Mouse (Mus musculus): Measurements from ENCODE around the gene Tfeb. TPM values are rescaled to one million over a fixed set of nuclear protein-coding genes. Genes with fewer than 3 reads are reported as not detected.

The Tfeb gene
- polyA plus RNA-seq, 1 experiment from 2014 or later = 5.6 TPM

DNA sequence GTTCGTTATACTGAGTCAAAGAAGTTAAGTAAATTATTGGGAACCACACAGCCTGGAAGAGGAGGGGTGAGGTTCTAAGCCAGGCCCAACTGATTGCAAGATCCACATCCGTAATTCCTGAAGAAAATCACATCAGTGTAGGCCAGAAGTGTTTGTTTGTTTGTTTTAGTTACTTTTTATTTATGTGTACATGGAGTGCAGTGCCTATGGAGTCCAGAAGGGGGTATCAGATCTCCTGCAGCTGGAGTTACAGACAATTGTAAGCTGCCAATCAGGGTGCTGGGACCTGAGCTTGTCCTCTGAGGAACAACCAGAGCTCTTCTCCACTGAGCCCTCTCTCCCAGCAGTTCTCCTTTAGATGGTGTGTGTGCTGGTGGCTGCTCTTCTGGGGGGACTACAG, 3.4 kb downstream of the Tfeb start:
- peaks cover 5% of the 10 kb centered on the region; the same call in 1 of the 2 replicates for H3K27me3 ChIP-seq (ENCODE audit: control insufficient read depth, insufficient read depth, low read length)
- H3K4me3 ChIP-seq (ENCODE audit: low read depth, low read length) = no peak overlapping the region
- no peak overlapping the region for H3K4me2 ChIP-seq (ENCODE audit: low read depth, severe bottlenecking)
- no peaks in the 10 kb centered on the region for H3K36me3 ChIP-seq (ENCODE audit: control insufficient read depth, insufficient read depth, low read length)
- DNase-seq (ENCODE audit: low spot score) (no peak), ATAC-seq (ENCODE audit: insufficient number of reproducible peaks, low FRiP score, low TSS enrichment, low read depth) (no peak)
- WGBS = 48% methylated on average over 2 of the region's 2 CpGs
- H3K9me3 ChIP-seq (ENCODE audit: control insufficient read depth, low read length) = no peaks in the 10 kb centered on the region
- H3K4me1 ChIP-seq (ENCODE audit: control insufficient read depth, insufficient read depth, low read length) = peaks cover 20% of the 10 kb centered on the region
- H3K9ac ChIP-seq (ENCODE audit: low read length) = no peak overlapping the region
- H3K27ac ChIP-seq (replicated peaks; ENCODE audit: low read depth, low read length) = no peak overlapping the region

DNA sequence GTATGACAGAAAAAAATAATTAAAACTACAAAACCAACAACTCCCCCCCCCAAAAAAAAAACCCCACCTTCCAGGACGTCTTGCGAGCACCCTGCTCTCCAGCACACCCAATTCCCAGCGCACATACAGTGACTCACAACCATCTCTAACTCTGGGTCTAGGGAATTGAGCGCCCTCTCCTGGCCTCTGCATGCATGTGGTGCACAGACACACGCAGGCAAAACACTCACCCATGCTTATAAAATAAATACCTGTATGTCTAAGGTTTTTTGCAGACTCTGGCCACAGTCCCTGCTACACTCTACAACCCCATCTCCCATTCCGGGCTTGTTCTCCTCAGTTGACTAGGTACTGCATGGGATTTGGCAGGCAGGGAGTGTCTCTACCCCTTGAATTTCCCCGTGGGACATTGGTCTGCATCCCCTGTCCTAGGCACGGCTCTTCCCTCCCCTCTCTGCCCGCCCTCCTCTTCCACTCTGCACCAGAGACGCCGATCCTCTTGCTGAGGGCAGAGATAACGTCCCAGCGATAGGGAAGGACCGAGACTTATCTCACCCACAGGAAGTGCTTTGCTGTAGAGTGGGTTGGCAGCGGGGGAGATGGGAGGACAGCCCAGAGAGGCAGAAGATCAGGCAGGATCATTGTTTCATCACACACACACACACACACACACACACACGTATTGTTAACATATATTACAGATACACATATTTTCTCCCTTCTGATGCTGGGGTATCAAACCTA, 6.3 kb downstream of the Tfeb start:
- H3K9ac ChIP-seq (ENCODE audit: low read length) = no peak overlapping the region
- H3K4me1 ChIP-seq (ENCODE audit: control insufficient read depth, insufficient read depth, low read length) = peaks cover 15% of the 10 kb centered on the region
- no peak overlapping the region for H3K4me2 ChIP-seq (ENCODE audit: low read depth, severe bottlenecking)
- H3K4me3 ChIP-seq (ENCODE audit: low read depth, low read length) = no peak overlapping the region
- no peak overlapping the region for H3K27ac ChIP-seq (replicated peaks; ENCODE audit: low read depth, low read length)
- H3K9me3 ChIP-seq (ENCODE audit: control insufficient read depth, low read length) = no peaks in the 10 kb centered on the region
- H3K36me3 ChIP-seq (ENCODE audit: control insufficient read depth, insufficient read depth, low read length) = no peaks in the 10 kb centered on the region
- ATAC-seq (ENCODE audit: insufficient number of reproducible peaks, low FRiP score, low TSS enrichment, low read depth) = no peak
- peak; percentile 33 for DNase-seq (ENCODE audit: low spot score)
- H3K27me3 ChIP-seq (ENCODE audit: control insufficient read depth, insufficient read depth, low read length) = peaks cover 3% of the 10 kb centered on the region; the same call in 1 of the 2 replicates
- 42% methylated on average over 16 of the region's 16 CpGs for WGBS

DNA sequence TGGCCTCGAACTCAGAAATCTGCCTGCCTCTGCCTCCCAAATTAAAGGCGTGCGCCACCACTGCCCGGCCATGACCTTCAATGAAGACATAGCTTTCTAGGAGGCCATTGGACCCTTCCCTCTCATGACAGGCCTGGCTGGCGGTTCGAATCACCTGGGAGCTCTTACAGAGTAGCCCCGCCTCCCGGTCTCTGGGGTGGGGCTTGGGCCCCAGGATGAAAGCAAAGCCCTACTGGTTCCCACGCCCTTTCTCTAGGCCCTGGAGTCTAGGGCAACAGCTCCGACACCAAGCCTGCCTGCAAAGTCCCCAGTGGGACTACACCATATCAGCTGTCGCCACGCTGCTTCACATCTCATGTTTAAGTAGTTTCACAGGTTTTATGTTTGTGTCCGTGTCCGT, 7.3 kb downstream of the Tfeb start:
- ATAC-seq (ENCODE audit: insufficient number of reproducible peaks, low FRiP score, low TSS enrichment, low read depth) = no peak
- H3K4me3 ChIP-seq (ENCODE audit: low read depth, low read length) = no peak overlapping the region
- no peak overlapping the region for H3K4me2 ChIP-seq (ENCODE audit: low read depth, severe bottlenecking)
- no peak overlapping the region for H3K9ac ChIP-seq (ENCODE audit: low read length)
- WGBS = 96% methylated on average over 14 of the region's 14 CpGs
- H3K36me3 ChIP-seq (ENCODE audit: control insufficient read depth, insufficient read depth, low read length) = no peaks in the 10 kb centered on the region
- no peak overlapping the region for H3K27ac ChIP-seq (replicated peaks; ENCODE audit: low read depth, low read length)
- H3K4me1 ChIP-seq (ENCODE audit: control insufficient read depth, insufficient read depth, low read length) = peaks cover 10% of the 10 kb centered on the region
- DNase-seq (ENCODE audit: low spot score) = no peak
- no peaks in the 10 kb centered on the region for H3K9me3 ChIP-seq (ENCODE audit: control insufficient read depth, low read length)
- peaks cover 2% of the 10 kb centered on the region; the same call in 1 of the 2 replicates for H3K27me3 ChIP-seq (ENCODE audit: control insufficient read depth, insufficient read depth, low read length)

DNA sequence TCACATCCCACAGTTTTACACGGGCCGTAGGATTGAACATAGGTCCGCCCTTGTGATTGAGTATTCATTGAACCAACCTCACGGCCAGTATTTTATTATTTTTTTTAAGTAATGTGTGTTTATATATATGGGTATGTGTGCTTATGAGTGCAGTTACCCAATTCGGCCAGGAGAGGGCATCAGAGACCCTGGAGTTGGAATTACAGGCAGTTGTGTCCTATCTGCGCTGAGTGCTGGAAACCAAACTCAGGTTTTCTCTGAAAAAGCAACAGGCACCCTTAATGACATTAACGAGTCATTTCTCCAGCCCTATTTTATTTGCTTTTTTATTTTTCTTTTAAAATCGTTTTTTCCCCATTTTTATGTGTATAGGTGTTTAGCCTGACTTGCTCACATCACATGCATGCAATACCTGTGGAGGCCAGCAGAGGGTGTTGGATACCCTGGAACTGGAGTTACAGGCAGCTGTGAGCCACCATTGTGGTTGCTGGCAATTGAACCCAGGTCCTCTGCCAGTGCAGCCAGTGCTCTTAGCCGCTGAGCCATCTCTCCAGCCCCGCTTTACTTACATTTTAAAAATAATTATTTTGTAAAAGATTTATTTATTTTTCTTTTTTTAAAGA, 8.0 kb downstream of the Tfeb start:
- H3K27ac ChIP-seq (replicated peaks; ENCODE audit: low read depth, low read length) = no peak overlapping the region
- 86% methylated on average over 10 of the region's 10 CpGs for WGBS
- H3K27me3 ChIP-seq (ENCODE audit: control insufficient read depth, insufficient read depth, low read length) = no peaks in the 10 kb centered on the region; the same call in 1 of the 2 replicates
- no peak overlapping the region for H3K4me3 ChIP-seq (ENCODE audit: low read depth, low read length)
- H3K4me2 ChIP-seq (ENCODE audit: low read depth, severe bottlenecking) = no peak overlapping the region
- no peaks in the 10 kb centered on the region for H3K36me3 ChIP-seq (ENCODE audit: control insufficient read depth, insufficient read depth, low read length)
- DNase-seq (ENCODE audit: low spot score) (peak; percentile 35), ATAC-seq (ENCODE audit: insufficient number of reproducible peaks, low FRiP score, low TSS enrichment, low read depth) (no peak)
- H3K9me3 ChIP-seq (ENCODE audit: control insufficient read depth, low read length) = no peaks in the 10 kb centered on the region
- 0 out of 2 replicates have a peak, but pooled peaks cover 2% of the 10 kb centered on the region for H3K4me1 ChIP-seq (ENCODE audit: control insufficient read depth, insufficient read depth, low read length)
- no peak overlapping the region for H3K9ac ChIP-seq (ENCODE audit: low read length)

DNA sequence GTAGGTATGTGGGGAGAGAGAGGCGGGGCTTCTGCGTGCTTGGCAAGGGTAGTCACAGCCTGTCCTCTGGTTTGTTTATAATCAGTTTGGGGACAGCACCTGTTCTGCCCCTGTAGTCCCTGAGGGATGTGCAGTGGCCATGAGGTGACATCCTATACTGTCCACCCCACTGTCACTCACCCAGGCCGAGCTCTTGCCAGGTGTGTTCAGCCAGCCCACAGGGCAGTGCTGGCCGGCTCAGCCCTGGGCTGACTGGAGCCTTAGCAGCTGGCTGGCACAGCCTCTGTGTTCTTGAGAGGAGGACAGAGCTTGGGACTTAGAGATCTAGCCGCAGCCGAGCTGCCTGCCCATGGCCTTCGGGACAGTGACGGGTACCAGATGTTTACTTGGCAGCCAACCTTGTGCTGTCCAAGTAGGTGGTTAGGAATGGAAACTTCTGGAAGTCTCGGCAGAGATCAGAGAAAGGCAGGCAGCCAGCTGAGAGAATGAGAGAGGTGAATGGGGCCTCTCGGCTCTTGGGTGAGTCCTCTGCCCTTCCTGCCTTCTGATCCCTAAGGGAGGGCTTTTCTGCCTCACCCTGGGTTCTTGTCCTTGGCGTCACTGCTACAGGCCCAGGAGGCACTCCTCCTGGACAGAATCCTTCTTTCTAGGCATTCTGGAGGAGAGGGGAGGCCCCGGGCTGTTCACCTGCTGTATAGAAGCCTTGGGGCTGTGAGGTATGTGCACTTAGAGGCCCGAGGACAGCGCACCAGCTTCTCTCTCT, 12.1 kb downstream of the Tfeb start:
- no peaks in the 10 kb centered on the region for H3K9me3 ChIP-seq (ENCODE audit: control insufficient read depth, low read length)
- H3K27ac ChIP-seq (replicated peaks; ENCODE audit: low read depth, low read length) = no peak overlapping the region
- no peaks in the 10 kb centered on the region for H3K27me3 ChIP-seq (ENCODE audit: control insufficient read depth, insufficient read depth, low read length)
- no peak overlapping the region for H3K4me3 ChIP-seq (ENCODE audit: low read depth, low read length)
- WGBS = 74% methylated on average over 14 of the region's 14 CpGs
- no peak for DNase-seq (ENCODE audit: low spot score)
- H3K4me2 ChIP-seq (ENCODE audit: low read depth, severe bottlenecking) = no peak overlapping the region
- H3K9ac ChIP-seq (ENCODE audit: low read length) = no peak overlapping the region
- no peaks in the 10 kb centered on the region for H3K36me3 ChIP-seq (ENCODE audit: control insufficient read depth, insufficient read depth, low read length)
- no peak for ATAC-seq (ENCODE audit: insufficient number of reproducible peaks, low FRiP score, low TSS enrichment, low read depth)
- H3K4me1 ChIP-seq (ENCODE audit: control insufficient read depth, insufficient read depth, low read length) = 0 out of 2 replicates have a peak, but pooled peaks cover 2% of the 10 kb centered on the region

DNA sequence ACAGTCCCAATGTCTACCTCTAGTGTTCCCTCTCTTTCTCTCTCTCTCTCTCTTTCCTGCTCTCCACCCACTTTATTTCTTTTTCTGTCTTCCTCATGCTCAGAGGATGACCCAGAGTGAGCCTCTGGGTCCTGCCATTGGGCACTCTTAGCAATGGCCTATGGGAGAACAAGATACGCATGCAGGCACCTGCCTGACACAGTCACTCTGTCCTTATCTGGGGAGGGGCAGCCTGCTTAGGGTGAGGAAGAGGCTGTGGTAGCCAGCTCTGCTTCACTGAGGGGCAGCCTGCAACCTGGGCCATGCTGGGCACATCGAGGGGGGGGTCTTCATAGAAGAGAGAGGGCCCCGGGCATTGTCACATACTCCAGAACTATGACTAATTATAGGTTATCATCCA, 12.8 kb downstream of the Tfeb start:
- Histone ChIP-seq H3K36me3 (ENCODE audit: control insufficient read depth, insufficient read depth, low read length) (no peaks in the 10 kb centered on the region), H3K9ac (ENCODE audit: low read length) (no peak overlapping the region), H3K4me1 (ENCODE audit: control insufficient read depth, insufficient read depth, low read length) (0 out of 2 replicates have a peak, but pooled peaks cover 2% of the 10 kb centered on the region), H3K4me3 (ENCODE audit: low read depth, low read length) (no peak overlapping the region), H3K27me3 (ENCODE audit: control insufficient read depth, insufficient read depth, low read length) (no peaks in the 10 kb centered on the region), H3K27ac (replicated peaks; ENCODE audit: low read depth, low read length) (no peak overlapping the region), H3K9me3 (ENCODE audit: control insufficient read depth, low read length) (no peaks in the 10 kb centered on the region), H3K4me2 (ENCODE audit: low read depth, severe bottlenecking) (no peak overlapping the region)
- no peak for DNase-seq (ENCODE audit: low spot score)
- ATAC-seq (ENCODE audit: insufficient number of reproducible peaks, low FRiP score, low TSS enrichment, low read depth) = no peak
- 80% methylated on average over 3 of the region's 3 CpGs for WGBS

DNA sequence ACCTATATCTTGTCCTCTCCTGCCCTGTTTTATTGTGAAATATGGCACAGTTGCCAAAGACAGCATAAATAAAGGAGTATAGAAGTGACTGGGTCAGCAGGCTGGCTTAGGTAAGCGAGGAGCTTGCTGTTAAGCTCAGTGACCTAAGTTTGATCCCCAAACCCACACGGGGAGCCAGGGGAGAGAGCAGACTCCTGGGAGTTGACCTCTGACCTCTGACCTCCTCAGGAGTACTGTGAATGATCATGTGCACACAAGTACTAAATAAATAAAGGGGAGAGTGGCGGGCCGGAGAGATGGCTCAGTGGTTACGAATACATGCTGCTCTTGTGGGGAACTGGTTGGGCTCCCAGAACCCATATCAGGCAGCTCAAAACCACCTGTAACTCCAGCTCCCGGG, 13.3 kb downstream of the Tfeb start:
- DNase-seq (ENCODE audit: low spot score) (no peak), ATAC-seq (ENCODE audit: insufficient number of reproducible peaks, low FRiP score, low TSS enrichment, low read depth) (no peak)
- H3K9me3 ChIP-seq (ENCODE audit: control insufficient read depth, low read length) = no peaks in the 10 kb centered on the region
- H3K4me2 ChIP-seq (ENCODE audit: low read depth, severe bottlenecking) = no peak overlapping the region
- no peaks in the 10 kb centered on the region for H3K36me3 ChIP-seq (ENCODE audit: control insufficient read depth, insufficient read depth, low read length)
- 61% methylated on average over 6 of the region's 6 CpGs for WGBS
- H3K4me3 ChIP-seq (ENCODE audit: low read depth, low read length) = no peak overlapping the region
- no peaks in the 10 kb centered on the region for H3K27me3 ChIP-seq (ENCODE audit: control insufficient read depth, insufficient read depth, low read length)
- H3K27ac ChIP-seq (replicated peaks; ENCODE audit: low read depth, low read length) = no peak overlapping the region
- H3K9ac ChIP-seq (ENCODE audit: low read length) = no peak overlapping the region
- 0 out of 2 replicates have a peak, but pooled peaks cover 2% of the 10 kb centered on the region for H3K4me1 ChIP-seq (ENCODE audit: control insufficient read depth, insufficient read depth, low read length)

DNA sequence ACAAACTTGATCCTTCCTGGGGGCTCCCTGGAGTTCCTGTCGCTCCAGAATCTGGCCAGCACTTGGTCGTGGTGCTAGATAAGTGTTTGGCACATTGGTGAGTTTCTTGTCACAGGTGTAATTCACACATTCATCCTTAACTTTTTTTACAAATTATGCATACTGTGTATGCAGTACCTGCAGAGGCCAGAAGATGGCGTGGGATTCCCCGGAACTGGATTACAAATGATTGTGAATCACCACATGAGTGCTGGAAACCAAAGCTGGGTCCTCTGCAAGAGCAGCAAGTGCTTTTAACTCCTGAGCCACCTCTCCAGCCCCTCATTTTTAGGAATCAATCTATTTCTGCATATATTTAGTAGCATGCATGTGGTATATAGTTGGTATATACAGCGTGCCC, 15.0 kb downstream of the Tfeb start:
- no peak for ATAC-seq (ENCODE audit: insufficient number of reproducible peaks, low FRiP score, low TSS enrichment, low read depth)
- Histone ChIP-seq H3K27ac (replicated peaks; ENCODE audit: low read depth, low read length) (no peak overlapping the region), H3K4me2 (ENCODE audit: low read depth, severe bottlenecking) (no peak overlapping the region), H3K36me3 (ENCODE audit: control insufficient read depth, insufficient read depth, low read length) (no peaks in the 10 kb centered on the region), H3K9me3 (ENCODE audit: control insufficient read depth, low read length) (no peaks in the 10 kb centered on the region), H3K4me1 (ENCODE audit: control insufficient read depth, insufficient read depth, low read length) (0 out of 2 replicates have a peak, but pooled peaks cover 2% of the 10 kb centered on the region), H3K9ac (ENCODE audit: low read length) (no peak overlapping the region), H3K4me3 (ENCODE audit: low read depth, low read length) (no peak overlapping the region), H3K27me3 (ENCODE audit: control insufficient read depth, insufficient read depth, low read length) (no peaks in the 10 kb centered on the region)
- 72% methylated on average over 5 of the region's 5 CpGs for WGBS
- DNase-seq (ENCODE audit: low spot score) = no peak
